Mouse (Mus musculus): ENCODE results near the gene Mybphl. TPM values are rescaled to one million over a fixed set of nuclear protein-coding genes. Genes with fewer than 3 reads are reported as not detected.

Mybphl gene
- polyA plus RNA-seq, 1 experiment = not detected

GRCm38 (mm10) chr3:108383485-108384354 lies 19.0 kb downstream of the Mybphl start, which contains the start of gene Psrc1:
Gene Psrc1 (plus strand): TSS chr3:108383839.
- Histone ChIP-seq H3K9me3 (replicated peaks; ENCODE audit: control insufficient read depth, insufficient read depth, low read length, poor library complexity, severe bottlenecking) (no peaks in the 10 kb centered on the region), H3K27me3 (ENCODE audit: control insufficient read depth, insufficient read depth, low read length, poor library complexity, severe bottlenecking) (no peaks in the 10 kb centered on the region), H3K27ac (ENCODE audit: insufficient read depth, low read length) (peak within 1 kb of the TSS; percentile 38), H3K4me3 (ENCODE audit: low read depth, low read length) (peak within 1 kb of the TSS; percentile 96), H3K36me3 (ENCODE audit: control insufficient read depth, insufficient read depth, low read length, poor library complexity, severe bottlenecking) (peaks cover 33% of the 10 kb centered on the region), H3K9ac (ENCODE audit: low read depth, poor library complexity, severe bottlenecking) (peak within 1 kb of the TSS; percentile 81), H3K4me1 (ENCODE audit: control insufficient read depth, insufficient read depth, low read length) (peaks cover 4% of the 10 kb centered on the region)
- TF ChIP-seq POLR2A (IDR thresholded peaks at IDR 0.05; ENCODE audit: insufficient read depth, low read length) = peak; percentile 30
- no peak for TF ChIP-seq EP300 (IDR thresholded peaks at IDR 0.05; ENCODE audit: insufficient read depth, low read depth, low read length)

- peaks cover 4% of the 10 kb centered on the region for H3K4me1 ChIP-seq (ENCODE audit: control insufficient read depth, insufficient read depth, low read length)
- H3K4me3 ChIP-seq (ENCODE audit: low read depth, low read length) = peak overlapping the region; percentile 96
- no peaks in the 10 kb centered on the region for H3K27me3 ChIP-seq (ENCODE audit: control insufficient read depth, insufficient read depth, low read length, poor library complexity, severe bottlenecking)
- no peak for TF ChIP-seq CTCF (IDR thresholded peaks at IDR 0.05; ENCODE audit: low read depth, low read length)
- TF ChIP-seq EP300 (IDR thresholded peaks at IDR 0.05; ENCODE audit: insufficient read depth, low read depth, low read length) = 0 out of 2 replicates have a peak, but pooled peaks have one; percentile 27
- no peak for TF ChIP-seq POLR2A (IDR thresholded peaks at IDR 0.05; ENCODE audit: insufficient read depth, low read length)
- no peaks in the 10 kb centered on the region for H3K9me3 ChIP-seq (replicated peaks; ENCODE audit: control insufficient read depth, insufficient read depth, low read length, poor library complexity, severe bottlenecking)
- H3K36me3 ChIP-seq (ENCODE audit: control insufficient read depth, insufficient read depth, low read length, poor library complexity, severe bottlenecking) = peaks cover 33% of the 10 kb centered on the region
- H3K27ac ChIP-seq (ENCODE audit: insufficient read depth, low read length) = peak overlapping the region; percentile 38
- peak overlapping the region; percentile 81 for H3K9ac ChIP-seq (ENCODE audit: low read depth, poor library complexity, severe bottlenecking)
Observed at GRCm38 (mm10) chr3:108384425-108384824, 19.7 kb downstream of the Mybphl start.

GRCm38 (mm10) chr3:108386186-108386585 lies 21.5 kb downstream of the Mybphl start:
- H3K36me3 ChIP-seq (ENCODE audit: control insufficient read depth, insufficient read depth, low read length, poor library complexity, severe bottlenecking) = peaks cover 33% of the 10 kb centered on the region
- peak overlapping the region; percentile 81; the same call in 1 of the 2 replicates for H3K9ac ChIP-seq (ENCODE audit: low read depth, poor library complexity, severe bottlenecking)
- H3K27ac ChIP-seq (ENCODE audit: insufficient read depth, low read length) = peak overlapping the region; percentile 15; the same call in 1 of the 2 replicates
- H3K27me3 ChIP-seq (ENCODE audit: control insufficient read depth, insufficient read depth, low read length, poor library complexity, severe bottlenecking) = no peaks in the 10 kb centered on the region
- H3K4me3 ChIP-seq (ENCODE audit: low read depth, low read length) = peak overlapping the region; percentile 30; the same call in 1 of the 2 replicates
- TF ChIP-seq CTCF (IDR thresholded peaks at IDR 0.05; ENCODE audit: low read depth, low read length) (no peak), EP300 (IDR thresholded peaks at IDR 0.05; ENCODE audit: insufficient read depth, low read depth, low read length) (no peak), POLR2A (IDR thresholded peaks at IDR 0.05; ENCODE audit: insufficient read depth, low read length) (no peak)
- H3K4me1 ChIP-seq (ENCODE audit: control insufficient read depth, insufficient read depth, low read length) = peaks cover 4% of the 10 kb centered on the region
- H3K9me3 ChIP-seq (replicated peaks; ENCODE audit: control insufficient read depth, insufficient read depth, low read length, poor library complexity, severe bottlenecking) = no peaks in the 10 kb centered on the region

- no peaks in the 10 kb centered on the region for H3K9me3 ChIP-seq (replicated peaks; ENCODE audit: control insufficient read depth, insufficient read depth, low read length, poor library complexity, severe bottlenecking)
- no peaks in the 10 kb centered on the region for H3K27me3 ChIP-seq (ENCODE audit: control insufficient read depth, insufficient read depth, low read length, poor library complexity, severe bottlenecking)
- TF ChIP-seq POLR2A (IDR thresholded peaks at IDR 0.05; ENCODE audit: insufficient read depth, low read length) = peak; percentile 8
- TF ChIP-seq CTCF (IDR thresholded peaks at IDR 0.05; ENCODE audit: low read depth, low read length) = peak; percentile 98
- 0 out of 2 replicates have a peak, but pooled peaks have one; percentile 29 for TF ChIP-seq EP300 (IDR thresholded peaks at IDR 0.05; ENCODE audit: insufficient read depth, low read depth, low read length)
- H3K4me3 ChIP-seq (ENCODE audit: low read depth, low read length) = no peak overlapping the region
- no peak overlapping the region for H3K9ac ChIP-seq (ENCODE audit: low read depth, poor library complexity, severe bottlenecking)
- peak overlapping the region; percentile 56; the same call in 1 of the 2 replicates for H3K27ac ChIP-seq (ENCODE audit: insufficient read depth, low read length)
- H3K36me3 ChIP-seq (ENCODE audit: control insufficient read depth, insufficient read depth, low read length, poor library complexity, severe bottlenecking) = peaks cover 33% of the 10 kb centered on the region
- H3K4me1 ChIP-seq (ENCODE audit: control insufficient read depth, insufficient read depth, low read length) = peaks cover 4% of the 10 kb centered on the region
Observed at GRCm38 (mm10) chr3:108389111-108389545, 24.4 kb downstream of the Mybphl start.

GRCm38 (mm10) chr3:108392299-108392698 lies 27.6 kb downstream of the Mybphl start:
- no peak overlapping the region for H3K27ac ChIP-seq (ENCODE audit: insufficient read depth, low read length)
- H3K9me3 ChIP-seq (replicated peaks; ENCODE audit: control insufficient read depth, insufficient read depth, low read length, poor library complexity, severe bottlenecking) = no peaks in the 10 kb centered on the region
- peaks cover under 1% of the 10 kb centered on the region for H3K4me1 ChIP-seq (ENCODE audit: control insufficient read depth, insufficient read depth, low read length)
- TF ChIP-seq EP300 (IDR thresholded peaks at IDR 0.05; ENCODE audit: insufficient read depth, low read depth, low read length) (no peak), CTCF (IDR thresholded peaks at IDR 0.05; ENCODE audit: low read depth, low read length) (no peak)
- H3K36me3 ChIP-seq (ENCODE audit: control insufficient read depth, insufficient read depth, low read length, poor library complexity, severe bottlenecking) = peaks cover 6% of the 10 kb centered on the region
- H3K27me3 ChIP-seq (ENCODE audit: control insufficient read depth, insufficient read depth, low read length, poor library complexity, severe bottlenecking) = no peaks in the 10 kb centered on the region
- peak overlapping the region; percentile 1; the same call in 1 of the 2 replicates for H3K9ac ChIP-seq (ENCODE audit: low read depth, poor library complexity, severe bottlenecking)
- peak overlapping the region; percentile 10; the same call in 1 of the 2 replicates for H3K4me3 ChIP-seq (ENCODE audit: low read depth, low read length)

- TF ChIP-seq POLR2A (IDR thresholded peaks at IDR 0.05; ENCODE audit: insufficient read depth, low read length) (no peak), EP300 (IDR thresholded peaks at IDR 0.05; ENCODE audit: insufficient read depth, low read depth, low read length) (no peak), CTCF (IDR thresholded peaks at IDR 0.05; ENCODE audit: low read depth, low read length) (no peak)
- Histone ChIP-seq H3K36me3 (ENCODE audit: control insufficient read depth, insufficient read depth, low read length, poor library complexity, severe bottlenecking) (peaks cover 1% of the 10 kb centered on the region; the same call in 1 of the 2 replicates), H3K27me3 (ENCODE audit: control insufficient read depth, insufficient read depth, low read length, poor library complexity, severe bottlenecking) (no peaks in the 10 kb centered on the region), H3K9ac (ENCODE audit: low read depth, poor library complexity, severe bottlenecking) (peak overlapping the region; percentile 1; the same call in 1 of the 2 replicates), H3K9me3 (replicated peaks; ENCODE audit: control insufficient read depth, insufficient read depth, low read length, poor library complexity, severe bottlenecking) (no peaks in the 10 kb centered on the region), H3K4me1 (ENCODE audit: control insufficient read depth, insufficient read depth, low read length) (no peaks in the 10 kb centered on the region), H3K27ac (ENCODE audit: insufficient read depth, low read length) (no peak overlapping the region), H3K4me3 (ENCODE audit: low read depth, low read length) (peak overlapping the region; percentile 14)
Observed at GRCm38 (mm10) chr3:108392793-108393192, 28.1 kb downstream of the Mybphl start.
